Mouse (Mus musculus) liver, embryonic 14.5 days (tissue): ENCODE measurements around the gene Rbl2.

Source experiments
- CTCF ChIP-seq: IDR thresholded peaks from 2 replicates; pipeline ENCODE4 v1.5.1; 2016; ENCODE audit warnings: antibody characterized with exemption, low read depth, control low read depth
- EP300 ChIP-seq: IDR thresholded peaks from 2 replicates; pipeline ENCODE4 v1.6.1; 2016; ENCODE audit warnings: antibody characterized with exemption, low read depth

- TF ChIP-seq CTCF (no peak), EP300 (no peak)
Observed at GRCm38 (mm10) chr8:91077077-91077867, 7.4 kb downstream of the Rbl2 start.
